Mouse (Mus musculus) neural tube, embryonic 13.5 days (tissue): ENCODE data around the gene Tmem208. TPM values are rescaled to one million over a fixed set of nuclear protein-coding genes. Genes with fewer than 3 reads are reported as not detected.

Source experiments
- ATAC-seq: fragments of 200-750 bp; cut with Nextera tagmentation; 2 replicates; pipeline ENCODE4 v1.8.0; 2017; ENCODE audit warnings: low read depth, mild to moderate bottlenecking, moderate TSS enrichment, moderate library complexity
- H3K27ac ChIP-seq: fragments of 300-500 bp; sonication (generic); replicated peaks from 2 replicates; pipeline ENCODE4 v1.5.1; 2015; ENCODE audit warnings: moderate library complexity, mild to moderate bottlenecking, inconsistent platforms
- H3K27me3 ChIP-seq: fragments of 300-500 bp; sonication (generic); 2 replicates; pipeline ENCODE4 v1.6.1; 2015; ENCODE audit warnings: mild to moderate bottlenecking, inconsistent platforms
- H3K36me3 ChIP-seq: fragments of 300-500 bp; sonication (generic); 2 replicates; pipeline ENCODE4 v1.6.1; 2015; ENCODE audit warnings: mild to moderate bottlenecking, inconsistent platforms
- H3K4me1 ChIP-seq: fragments of 300-500 bp; sonication (generic); replicated peaks from 2 replicates; pipeline ENCODE4 v1.6.1; 2015; ENCODE audit warnings: inconsistent platforms
- H3K4me2 ChIP-seq: fragments of 300-500 bp; sonication (generic); 2 replicates; pipeline ENCODE4 v1.6.1; 2015; ENCODE audit warnings: inconsistent platforms, mild to moderate bottlenecking, moderate library complexity
- H3K4me3 ChIP-seq: fragments of 300-500 bp; sonication (generic); 2 replicates; pipeline ENCODE4 v1.5.1; 2015; ENCODE audit warnings: mild to moderate bottlenecking, inconsistent platforms
- H3K9ac ChIP-seq: fragments of 300-500 bp; sonication (generic); 2 replicates; pipeline ENCODE4 v1.6.1; 2015; ENCODE audit warnings: moderate library complexity, mild to moderate bottlenecking, inconsistent platforms
- H3K9me3 ChIP-seq: fragments of 300-500 bp; sonication (generic); 2 replicates; pipeline ENCODE4 v1.6.1; 2016; ENCODE audit warnings: inconsistent platforms
- WGBS: fragments of 180-500 bp; shearing (Covaris S2); methylation state at CpG from one replicate; pipeline ENCODE4 v1.1.7; 2015; 5-methylcytosine and 5-hydroxymethylcytosine counted together
- polyA plus RNA-seq: library from polyadenylated mRNA; unstranded; fragments of >200 nt; fragmentation: Nextera tagmentation; extraction: Ambion mirVana; gene quantifications from 2 replicates; pipeline ENCODE4 v1.2.1, GENCODE M21; 2015

The Tmem208 gene
- polyA plus RNA-seq, result 148 and 151 TPM in 2 replicates

GRCm38 (mm10) chr8:105326141-105326672 lies at the start of gene Tmem208, which contains the start of gene Lrrc29:
Gene Tmem208, plus strand, starts transcription at chr8:105326354.
Gene Lrrc29, minus strand, starts transcription at chr8:105326278.
- Histone ChIP-seq H3K27me3 (no peaks in the 10 kb centered on the region), H3K27ac (peak within 1 kb of the TSS; percentile 87), H3K9ac (peak within 1 kb of the TSS; percentile 91), H3K4me1 (peaks cover 27% of the 10 kb centered on the region), H3K9me3 (no peaks in the 10 kb centered on the region), H3K4me2 (peak within 1 kb of the TSS; percentile 94), H3K4me3 (peak within 1 kb of the TSS; percentile 79), H3K36me3 (peaks cover 48% of the 10 kb centered on the region)
- ATAC-seq, result peak; percentile 90
- under 1% methylated on average over 36 of the region's 36 CpGs for WGBS

- Histone ChIP-seq H3K9me3 (no peaks in the 10 kb centered on the region), H3K36me3 (peaks cover 39% of the 10 kb centered on the region), H3K4me1 (peaks cover 34% of the 10 kb centered on the region), H3K4me2 (peak overlapping the region; percentile 50), H3K4me3 (peak overlapping the region; percentile 17), H3K27ac (no peak overlapping the region), H3K27me3 (peaks cover 72% of the 10 kb centered on the region), H3K9ac (peak overlapping the region; percentile 31; the same call in 1 of the 2 replicates)
- 2% methylated on average over 28 of the region's 28 CpGs for WGBS
- ATAC-seq, result peak; percentile 58; the same call in 1 of the 2 replicates
These were observed 47.2 kb upstream of the Tmem208 start for GRCm38 (mm10) chr8:105278911-105279334.

- Histone ChIP-seq H3K36me3 (peaks cover 51% of the 10 kb centered on the region), H3K9ac (no peak overlapping the region), H3K9me3 (no peaks in the 10 kb centered on the region), H3K4me2 (no peak overlapping the region), H3K4me3 (no peak overlapping the region), H3K27ac (no peak overlapping the region), H3K27me3 (peaks cover 56% of the 10 kb centered on the region), H3K4me1 (peaks cover 37% of the 10 kb centered on the region)
- WGBS, result 70% methylated on average over 3 of the region's 3 CpGs
- no peak for ATAC-seq
These were observed 45.6 kb upstream of the Tmem208 start for GRCm38 (mm10) chr8:105280567-105280966.

- Histone ChIP-seq H3K9me3 (no peaks in the 10 kb centered on the region), H3K9ac (no peak overlapping the region), H3K4me3 (no peak overlapping the region), H3K36me3 (peaks cover 54% of the 10 kb centered on the region), H3K27ac (no peak overlapping the region), H3K4me1 (peaks cover 37% of the 10 kb centered on the region), H3K27me3 (peaks cover 43% of the 10 kb centered on the region), H3K4me2 (no peak overlapping the region)
- 86% methylated on average over 12 of the region's 12 CpGs for WGBS
- ATAC-seq, result no peak
These were observed 44.3 kb upstream of the Tmem208 start for GRCm38 (mm10) chr8:105281821-105282220.

- Histone ChIP-seq H3K27ac (no peak overlapping the region), H3K36me3 (peaks cover 54% of the 10 kb centered on the region)
- WGBS, result 89% methylated on average over 4 of the region's 4 CpGs
These were observed 43.9 kb upstream of the Tmem208 start for GRCm38 (mm10) chr8:105282239-105282638.

GRCm38 (mm10) chr8:105283074-105283473 lies 43.1 kb upstream of the Tmem208 start:
- H3K4me2 ChIP-seq, result no peak overlapping the region
- peaks cover 42% of the 10 kb centered on the region for H3K4me1 ChIP-seq
- no peak overlapping the region for H3K9ac ChIP-seq
- H3K36me3 ChIP-seq, result peaks cover 54% of the 10 kb centered on the region
- no peak overlapping the region for H3K4me3 ChIP-seq
- H3K9me3 ChIP-seq, result no peaks in the 10 kb centered on the region
- WGBS, result 23% methylated on average over 23 of the region's 23 CpGs
- no peak overlapping the region for H3K27ac ChIP-seq
- 0 out of 2 replicates have a peak, but pooled peaks have one; percentile 5 for ATAC-seq
- peaks cover 31% of the 10 kb centered on the region for H3K27me3 ChIP-seq

More at GRCm38 (mm10) chr8:105282239-105282638, 43.9 kb upstream of the Tmem208 start:
- H3K9ac ChIP-seq, result no peak overlapping the region
- peaks cover 37% of the 10 kb centered on the region for H3K4me1 ChIP-seq
- H3K4me3 ChIP-seq, result no peak overlapping the region
- ATAC-seq, result no peak
- no peaks in the 10 kb centered on the region for H3K9me3 ChIP-seq
- peaks cover 39% of the 10 kb centered on the region for H3K27me3 ChIP-seq
- H3K4me2 ChIP-seq, result no peak overlapping the region

GRCm38 (mm10) chr8:105285514-105285913 lies 40.6 kb upstream of the Tmem208 start:
- Histone ChIP-seq H3K4me3 (no peak overlapping the region), H3K36me3 (peaks cover 44% of the 10 kb centered on the region), H3K4me1 (peaks cover 49% of the 10 kb centered on the region), H3K9me3 (no peaks in the 10 kb centered on the region), H3K27me3 (peaks cover 7% of the 10 kb centered on the region), H3K27ac (no peak overlapping the region), H3K4me2 (peak overlapping the region; percentile 76; the same call in 1 of the 2 replicates), H3K9ac (0 out of 2 replicates have a peak overlapping the region, but pooled peaks have one; percentile 45)
- WGBS, result 47% methylated on average over 12 of the region's 12 CpGs
- no peak for ATAC-seq

GRCm38 (mm10) chr8:105286907-105287306 lies 39.2 kb upstream of the Tmem208 start:
- Histone ChIP-seq H3K4me3 (peak overlapping the region; percentile 51), H3K9me3 (no peaks in the 10 kb centered on the region), H3K4me2 (peak overlapping the region; percentile 76), H3K27me3 (peaks cover 2% of the 10 kb centered on the region), H3K9ac (peak overlapping the region; percentile 50; the same call in 1 of the 2 replicates), H3K4me1 (peaks cover 58% of the 10 kb centered on the region), H3K36me3 (peaks cover 34% of the 10 kb centered on the region), H3K27ac (no peak overlapping the region)
- no peak for ATAC-seq
- WGBS, result 84% methylated on average over 4 of the region's 4 CpGs

GRCm38 (mm10) chr8:105288231-105288630 lies 37.9 kb upstream of the Tmem208 start:
- no peak for ATAC-seq
- Histone ChIP-seq H3K4me2 (peak overlapping the region; percentile 76), H3K9ac (peak overlapping the region; percentile 75), H3K27me3 (peaks cover 2% of the 10 kb centered on the region; the same call in 1 of the 2 replicates), H3K4me3 (peak overlapping the region; percentile 51), H3K36me3 (peaks cover 21% of the 10 kb centered on the region), H3K27ac (peak overlapping the region; percentile 91; the same call in 1 of the 2 replicates), H3K9me3 (no peaks in the 10 kb centered on the region), H3K4me1 (peaks cover 58% of the 10 kb centered on the region)
- WGBS, result 84% methylated on average over 5 of the region's 5 CpGs

GRCm38 (mm10) chr8:105288958-105289732 lies 37.0 kb upstream of the Tmem208 start:
- Histone ChIP-seq H3K9ac (peak overlapping the region; percentile 75), H3K27me3 (peaks cover 3% of the 10 kb centered on the region; the same call in 1 of the 2 replicates), H3K4me3 (peak overlapping the region; percentile 51), H3K4me2 (peak overlapping the region; percentile 76), H3K9me3 (no peaks in the 10 kb centered on the region), H3K27ac (peak overlapping the region; percentile 91), H3K4me1 (peaks cover 58% of the 10 kb centered on the region), H3K36me3 (peaks cover 14% of the 10 kb centered on the region)
- WGBS, result under 1% methylated on average over 53 of the region's 53 CpGs
- peak; percentile 94 for ATAC-seq

- Histone ChIP-seq H3K36me3 (peaks cover 8% of the 10 kb centered on the region), H3K27ac (peak within 1 kb of the TSS; percentile 91), H3K4me2 (peak within 1 kb of the TSS; percentile 76), H3K4me3 (peak within 1 kb of the TSS; percentile 51), H3K4me1 (peaks cover 58% of the 10 kb centered on the region), H3K9ac (peak within 1 kb of the TSS; percentile 75), H3K27me3 (peaks cover 7% of the 10 kb centered on the region; the same call in 1 of the 2 replicates), H3K9me3 (no peaks in the 10 kb centered on the region)
- WGBS, result 1% methylated on average over 43 of the region's 43 CpGs
- ATAC-seq, result peak; percentile 11
These were observed 36.2 kb upstream of the Tmem208 start, which contains the start of gene 4931428F04Rik for GRCm38 (mm10) chr8:105289805-105290460. Gene 4931428F04Rik, minus strand, starts transcription at chr8:105289864.
